Mouse (Mus musculus): ENCODE results near the gene Keap1. TPM values are rescaled to one million over a fixed set of nuclear protein-coding genes. Genes with fewer than 3 reads are reported as not detected.
A peak's percentile ranks its signal among the peaks of the same experiment; 100 is the strongest.
"Not testable (repeated sequence)": the region's sequence is repeated elsewhere in the genome, so short reads cannot be mapped to it uniquely, and the experiment has no call there.

The Keap1 gene
- total RNA-seq, 1 experiment from 2014 or later = 51.5 TPM

- DNase-seq = no peak
Measured at GRCm38 (mm10) chr9:21264272-21264999, 25.3 kb upstream of the Keap1 start.

GRCm38 (mm10) chr9:21261831-21262230 is 22.7 kb upstream of the Keap1 start:
- no peak for DNase-seq

- DNase-seq = no peak
Measured at GRCm38 (mm10) chr9:21260491-21261040, 21.4 kb upstream of the Keap1 start.

GRCm38 (mm10) chr9:21256349-21256748 is 17.2 kb upstream of the Keap1 start:
- not testable (repeated sequence) for DNase-seq

- no peak for DNase-seq
Measured at GRCm38 (mm10) chr9:21254690-21255089, 15.5 kb upstream of the Keap1 start.

GRCm38 (mm10) chr9:21251116-21251735 is 12.1 kb upstream of the Keap1 start:
- no peak for DNase-seq

GRCm38 (mm10) chr9:21250509-21250908 is 11.3 kb upstream of the Keap1 start:
- no peak for DNase-seq

GRCm38 (mm10) chr9:21249629-21250508 is 10.7 kb upstream of the Keap1 start:
- no peak for DNase-seq

- peak; percentile 70 for DNase-seq
Measured at GRCm38 (mm10) chr9:21248326-21248725, 9.2 kb upstream of the Keap1 start, which contains the start of gene S1pr5. Gene S1pr5 (minus strand): TSS chr9:21248443.

- no peak for DNase-seq
Measured at GRCm38 (mm10) chr9:21246342-21246741, 7.2 kb upstream of the Keap1 start.

DNA sequence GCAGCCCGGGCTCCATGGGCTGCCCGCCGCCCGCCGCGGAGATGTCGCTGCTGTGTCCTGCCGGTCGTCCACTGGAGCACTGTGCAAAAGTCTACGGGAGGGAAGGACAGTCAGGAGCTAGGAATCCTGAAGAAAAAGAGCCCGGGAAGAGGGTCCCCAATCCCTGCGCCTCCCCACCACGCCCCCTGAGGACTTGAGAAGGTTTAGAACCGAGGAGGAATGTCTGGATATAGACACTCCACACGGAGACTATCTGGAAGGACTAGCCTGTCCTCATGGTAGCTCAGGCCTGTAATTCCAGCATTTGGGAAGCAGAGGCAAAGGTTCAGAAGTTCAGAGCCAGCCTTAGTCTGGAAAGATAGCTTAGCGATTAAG is 5.9 kb upstream of the Keap1 start:
- DNase-seq = no peak

- peak; percentile 27 for DNase-seq
Measured at GRCm38 (mm10) chr9:21244428-21245112, 5.4 kb upstream of the Keap1 start.

GRCm38 (mm10) chr9:21243826-21244427 is 4.8 kb upstream of the Keap1 start:
- DNase-seq = no peak

DNA sequence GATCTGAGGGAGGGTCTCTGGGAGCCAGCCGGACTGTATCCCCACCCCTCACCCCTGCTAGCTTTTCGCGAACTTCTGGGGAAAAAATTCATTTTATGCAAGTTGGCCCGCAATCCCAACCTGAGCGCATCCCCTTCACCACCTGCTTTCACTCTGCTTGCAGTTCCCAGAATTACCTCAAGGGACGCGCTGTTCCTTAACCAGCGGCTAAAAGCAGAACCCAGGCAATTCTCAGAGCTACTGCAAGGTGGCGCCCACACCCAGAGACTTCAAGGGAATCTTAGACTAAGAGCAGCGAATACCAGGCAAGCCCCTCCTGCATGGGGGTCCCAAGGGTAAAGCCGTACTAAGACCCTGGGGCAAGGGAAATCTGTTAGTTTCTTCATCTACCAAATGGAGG is 2.2 kb upstream of the Keap1 start:
- DNase-seq = peak; percentile 75

GRCm38 (mm10) chr9:21239465-21239848 is 296 bp upstream of the Keap1 start:
- DNase-seq = no peak

DNA sequence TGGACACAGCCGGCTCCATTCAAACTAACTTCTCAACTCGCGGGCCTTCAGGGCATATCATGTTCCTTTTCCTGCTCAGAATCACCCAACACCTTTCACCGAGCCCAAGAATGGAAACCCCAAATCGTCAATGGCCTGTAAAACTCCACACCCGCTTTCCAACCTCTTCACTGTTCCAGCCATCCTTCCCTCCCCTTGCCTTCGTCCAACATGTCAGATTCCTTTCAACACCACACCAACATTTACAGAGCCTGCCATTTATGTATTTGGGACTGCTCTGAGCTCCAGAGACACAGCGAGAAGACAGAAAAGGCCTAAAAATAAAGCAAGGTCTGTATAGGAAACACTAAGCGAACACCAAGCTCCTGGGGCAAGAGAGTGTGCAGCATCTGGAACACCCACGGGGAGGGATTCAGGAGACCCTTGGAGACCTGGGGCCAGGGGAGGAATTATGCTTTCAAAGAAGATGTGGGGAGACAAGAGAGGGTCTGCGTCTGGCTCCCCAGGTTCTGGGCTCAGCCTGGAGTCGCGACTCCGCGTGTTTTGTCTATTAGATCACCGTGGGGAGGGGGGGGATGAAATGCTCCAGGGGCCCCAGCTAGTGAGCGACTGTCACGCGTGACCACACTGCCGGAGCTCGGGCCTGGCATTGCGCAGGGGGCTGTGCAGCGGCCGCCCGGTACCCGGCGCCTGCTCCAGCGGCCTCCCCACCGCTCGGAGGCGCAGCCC is 993 bp downstream of the Keap1 start:
- no peak for DNase-seq

GRCm38 (mm10) chr9:21237368-21238003 is 1.7 kb downstream of the Keap1 start:
- peak; percentile 20 for DNase-seq

DNA sequence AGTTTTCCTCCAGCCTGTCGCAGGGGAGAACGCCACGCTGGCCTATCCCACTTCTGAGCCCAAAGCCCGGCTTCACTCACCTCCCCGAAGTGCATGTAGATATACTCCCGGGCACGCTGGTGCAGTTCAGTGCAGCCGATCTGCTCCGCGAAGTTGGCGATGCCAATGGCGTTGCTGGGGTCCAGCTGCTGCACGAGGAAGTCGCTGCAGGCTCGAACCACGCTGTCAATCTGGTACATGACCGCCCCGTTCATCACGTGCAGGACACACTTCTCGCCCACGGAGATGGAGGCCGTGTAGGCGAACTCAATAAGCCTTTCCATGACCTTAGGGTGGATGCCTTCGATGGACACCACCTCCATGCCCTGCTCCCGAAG is 2.2 kb downstream of the Keap1 start:
- DNase-seq = no peak

GRCm38 (mm10) chr9:21235341-21235740 is 3.8 kb downstream of the Keap1 start:
- no peak for DNase-seq

DNA sequence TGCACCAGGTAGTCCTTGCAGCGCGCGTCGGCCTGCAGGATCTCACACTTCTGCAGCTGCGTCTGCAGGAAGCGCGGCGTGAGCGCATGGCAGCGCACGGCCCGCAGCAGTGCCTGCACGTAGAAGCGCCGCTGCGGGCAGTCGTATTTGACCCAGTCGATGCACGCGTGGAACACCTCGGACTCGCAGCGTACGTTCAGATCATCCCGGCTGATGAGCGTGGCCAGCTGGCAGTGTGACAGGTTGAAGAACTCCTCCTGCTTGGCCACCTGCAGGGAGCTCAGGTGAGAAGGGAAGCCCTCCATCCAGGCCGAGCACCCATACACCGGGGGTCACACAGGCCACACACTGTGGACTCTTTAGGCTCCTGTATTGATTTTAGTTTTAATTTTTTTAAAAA is 5.4 kb downstream of the Keap1 start:
- no peak for DNase-seq

Data from adrenal gland, postnatal 25 days (tissue).